Mouse (Mus musculus) erythroblast, embryonic 14.5 days (primary cell): ENCODE results near the gene 2810459M11Rik.

ENCODE experiments used
- GATA1 ChIP-seq: IDR thresholded peaks from 2 replicates; pipeline ENCODE4 v1.6.1; 2012; ENCODE audit warnings: low read length, inconsistent platforms, mixed read lengths
- TAL1 ChIP-seq: IDR thresholded peaks from 3 replicates; pipeline ENCODE4 v1.6.1; 2012; ENCODE audit warnings: low read length, inconsistent platforms, mixed read lengths

GRCm38 (mm10) chr1:86005540-86005939 lies 40.1 kb upstream of the 2810459M11Rik start:
- TF ChIP-seq GATA1 (no peak), TAL1 (no peak)
